Mouse (Mus musculus) liver, embryonic 14.5 days (tissue): Measurements from ENCODE around the gene Kctd2.

Source experiments
- CTCF ChIP-seq: IDR thresholded peaks from 2 replicates; pipeline ENCODE4 v1.5.1; 2016; ENCODE audit warnings: antibody characterized with exemption, low read depth, control low read depth
- EP300 ChIP-seq: IDR thresholded peaks from 2 replicates; pipeline ENCODE4 v1.6.1; 2016; ENCODE audit warnings: antibody characterized with exemption, low read depth

DNA sequence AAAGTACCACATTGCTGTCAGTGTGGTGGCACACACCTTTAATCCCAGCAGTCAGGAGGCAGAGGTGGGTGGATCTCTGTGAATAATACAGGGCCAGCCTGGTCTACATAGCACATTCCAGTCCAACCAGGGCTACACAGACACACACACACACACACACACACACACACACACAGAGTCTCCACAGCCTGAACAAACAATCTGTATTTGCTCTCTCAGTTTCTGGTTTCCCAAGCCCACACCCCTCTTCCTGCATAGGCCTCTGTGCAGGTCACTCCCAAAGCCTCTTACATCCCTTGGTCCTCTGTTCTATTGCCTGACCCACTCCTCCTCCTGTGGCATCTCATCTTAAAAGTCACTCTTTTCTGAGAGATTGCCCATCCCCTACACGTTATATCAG lies 47.9 kb upstream of the Kctd2 start:
- no peak for TF ChIP-seq EP300
- TF ChIP-seq CTCF, result no peak
